Mouse (Mus musculus) midbrain, embryonic 12.5 days (tissue): Measurements from ENCODE around the gene Cd209g. TPM values are rescaled to one million over a fixed set of nuclear protein-coding genes. Genes with fewer than 3 reads are reported as not detected.
A peak's percentile ranks its signal among the peaks of the same experiment; 100 is the strongest.

Experiments
- ATAC-seq: fragments of 200-750 bp; cut with Nextera tagmentation; 2 replicates; pipeline ENCODE4 v1.8.0; 2017; ENCODE audit warnings: low read depth, moderate TSS enrichment, moderate library complexity; ENCODE audit not compliant: low FRiP score
- H3K27ac ChIP-seq: fragments of 300-500 bp; sonication (generic); replicated peaks from 2 replicates; pipeline ENCODE4 v1.5.1; 2016; ENCODE audit warnings: mild to moderate bottlenecking
- H3K27me3 ChIP-seq: fragments of 300-500 bp; sonication (generic); 2 replicates; pipeline ENCODE4 v1.6.1; 2016; ENCODE audit warnings: mild to moderate bottlenecking
- H3K36me3 ChIP-seq: fragments of 300-500 bp; sonication (generic); 2 replicates; pipeline ENCODE4 v1.6.1; 2016
- H3K4me1 ChIP-seq: fragments of 300-500 bp; sonication (generic); 2 replicates; pipeline ENCODE4 v1.6.1; 2016
- H3K4me2 ChIP-seq: fragments of 300-500 bp; sonication (generic); replicated peaks from 2 replicates; pipeline ENCODE4 v1.6.1; 2016; ENCODE audit warnings: mild to moderate bottlenecking, moderate library complexity
- H3K4me3 ChIP-seq: fragments of 300-500 bp; sonication (generic); 2 replicates; pipeline ENCODE4 v1.5.1; 2016; ENCODE audit warnings: mild to moderate bottlenecking
- H3K9ac ChIP-seq: fragments of 300-500 bp; sonication (generic); replicated peaks from 2 replicates; pipeline ENCODE4 v1.6.1; 2016; ENCODE audit warnings: mild to moderate bottlenecking, moderate library complexity
- H3K9me3 ChIP-seq: fragments of 300-500 bp; sonication (generic); 2 replicates; pipeline ENCODE4 v1.6.1; 2016; ENCODE audit warnings: mild to moderate bottlenecking
- WGBS: fragments of 180-500 bp; shearing (Covaris S2); methylation state at CpG from one replicate; pipeline ENCODE4 v1.1.7; 2016; 5-methylcytosine and 5-hydroxymethylcytosine counted together
- polyA plus RNA-seq: library from polyadenylated mRNA; unstranded; fragments of >200 nt; fragmentation: Nextera tagmentation; extraction: Ambion mirVana; gene quantifications from 2 replicates; pipeline ENCODE4 v1.2.1, GENCODE M21; 2016

Cd209g gene
- polyA plus RNA-seq, 1 experiment from 2014 or later = not detected

GRCm38 (mm10) chr8:4166881-4167525, 33.1 kb downstream of the Cd209g start:
- no peak; the same call in 1 of the 2 replicates for ATAC-seq
- Histone ChIP-seq H3K27me3 (no peaks in the 10 kb centered on the region), H3K4me1 (peaks cover 25% of the 10 kb centered on the region), H3K4me3 (peak overlapping the region; percentile 85), H3K27ac (peak overlapping the region; percentile 77), H3K9ac (peak overlapping the region; percentile 83), H3K36me3 (no peaks in the 10 kb centered on the region), H3K9me3 (no peaks in the 10 kb centered on the region), H3K4me2 (peak overlapping the region; percentile 74)
- WGBS = 5% methylated on average over 10 of the region's 10 CpGs

GRCm38 (mm10) chr8:4167918-4168317, 34.0 kb downstream of the Cd209g start:
- H3K36me3 ChIP-seq = no peaks in the 10 kb centered on the region

GRCm38 (mm10) chr8:4172486-4172885, 38.6 kb downstream of the Cd209g start:
- H3K4me2 ChIP-seq = no peak overlapping the region
- H3K4me3 ChIP-seq = no peak overlapping the region
- peaks cover 16% of the 10 kb centered on the region for H3K4me1 ChIP-seq
- no peaks in the 10 kb centered on the region for H3K9me3 ChIP-seq
- H3K36me3 ChIP-seq = 0 out of 2 replicates have a peak, but pooled peaks cover 5% of the 10 kb centered on the region
- ATAC-seq = no peak
- H3K9ac ChIP-seq = no peak overlapping the region
- H3K27ac ChIP-seq = no peak overlapping the region
- no peaks in the 10 kb centered on the region for H3K27me3 ChIP-seq
- WGBS = 72% methylated on average over 3 of the region's 3 CpGs

More at GRCm38 (mm10) chr8:4167918-4168317, 34.0 kb downstream of the Cd209g start:
- ATAC-seq = no peak
- no peaks in the 10 kb centered on the region for H3K9me3 ChIP-seq
- H3K4me3 ChIP-seq = peak overlapping the region; percentile 85; the same call in 1 of the 2 replicates
- no peak overlapping the region for H3K27ac ChIP-seq
- H3K27me3 ChIP-seq = no peaks in the 10 kb centered on the region
- peaks cover 25% of the 10 kb centered on the region for H3K4me1 ChIP-seq
- peak overlapping the region; percentile 74 for H3K4me2 ChIP-seq
- 88% methylated on average over 1 of the region's 1 CpGs for WGBS
- no peak overlapping the region for H3K9ac ChIP-seq

- Histone ChIP-seq H3K4me1 (peaks cover 8% of the 10 kb centered on the region), H3K36me3 (0 out of 2 replicates have a peak, but pooled peaks cover 8% of the 10 kb centered on the region), H3K27me3 (no peaks in the 10 kb centered on the region), H3K4me3 (no peak overlapping the region), H3K9me3 (no peaks in the 10 kb centered on the region), H3K9ac (no peak overlapping the region), H3K4me2 (no peak overlapping the region), H3K27ac (no peak overlapping the region)
- no peak for ATAC-seq
- WGBS = 76% methylated on average over 2 of the region's 2 CpGs
These were observed 40.1 kb downstream of the Cd209g start for GRCm38 (mm10) chr8:4174018-4174417.

GRCm38 (mm10) chr8:4183409-4183808, 49.5 kb downstream of the Cd209g start:
- Histone ChIP-seq H3K27me3 (no peaks in the 10 kb centered on the region), H3K36me3 (peaks cover 49% of the 10 kb centered on the region), H3K4me2 (no peak overlapping the region), H3K9ac (no peak overlapping the region), H3K27ac (no peak overlapping the region), H3K4me1 (no peaks in the 10 kb centered on the region), H3K4me3 (no peak overlapping the region), H3K9me3 (no peaks in the 10 kb centered on the region)
- whole genome bisulfite sequencing = 85% methylated on average over 8 of the region's 8 CpGs
- ATAC-seq = no peak

GRCm38 (mm10) chr8:4186151-4186550, 52.3 kb downstream of the Cd209g start:
- ATAC-seq = no peak
- Histone ChIP-seq H3K4me2 (no peak overlapping the region), H3K4me3 (no peak overlapping the region), H3K36me3 (peaks cover 51% of the 10 kb centered on the region), H3K27me3 (no peaks in the 10 kb centered on the region), H3K9me3 (no peaks in the 10 kb centered on the region), H3K4me1 (no peaks in the 10 kb centered on the region), H3K27ac (no peak overlapping the region), H3K9ac (no peak overlapping the region)
- WGBS = 100% methylated on average over 2 of the region's 2 CpGs

Other genes starting within 250 kb of the Cd209g start
- not detected in 2 replicates for gene Cd209b, start 207.3 kb upstream of the Cd209g start, polyA plus RNA-seq
- 0.52 and 0.66 TPM in 2 replicates for gene Cd209c, start 179.4 kb upstream of the Cd209g start, polyA plus RNA-seq
- not detected in 2 replicates for gene Cd209f, start 28.3 kb upstream of the Cd209g start, polyA plus RNA-seq
- gene Evi5l, start 32.5 kb downstream of the Cd209g start, polyA plus RNA-seq = 60.4 and 64.5 TPM in 2 replicates
- gene Prr36, start 83.4 kb downstream of the Cd209g start, polyA plus RNA-seq = 37.1 and 47.6 TPM in 2 replicates
- 0.13 TPM in 2 replicates for gene Lrrc8e, start 92.7 kb downstream of the Cd209g start, polyA plus RNA-seq
- gene Map2k7, start 104.6 kb downstream of the Cd209g start, polyA plus RNA-seq = 45.1 and 48.4 TPM in 2 replicates
- 1.5 and 1.6 TPM in 2 replicates for gene Gm49320, start 104.8 kb downstream of the Cd209g start, polyA plus RNA-seq
- 5.0 and 5.3 TPM in 2 replicates for gene Tgfbr3l, start 114.1 kb downstream of the Cd209g start, polyA plus RNA-seq
- 61.9 and 63.0 TPM in 2 replicates for gene Snapc2, start 119.0 kb downstream of the Cd209g start, polyA plus RNA-seq
- 170 TPM in 2 replicates for gene Ctxn1, start 125.2 kb downstream of the Cd209g start, polyA plus RNA-seq
- gene Timm44, start 141.8 kb downstream of the Cd209g start, polyA plus RNA-seq = 54.9 and 57.8 TPM in 2 replicates
- 23.0 and 24.8 TPM in 2 replicates for gene Ccl25, start 191.1 kb downstream of the Cd209g start, polyA plus RNA-seq
- 294 and 302 TPM in 2 replicates for gene Elavl1, start 191.3 kb downstream of the Cd209g start, polyA plus RNA-seq